In genomic region chr13:99458658-99459386, GRCm38 (mm10) we compare ENCODE assay signal across 8 mouse cellular contexts. TPM values are rescaled to one million over a fixed set of nuclear protein-coding genes. Genes with fewer than 3 reads are reported as not detected.
A peak's percentile ranks its signal among the peaks of the same experiment; 100 is the strongest.
DNase-seq lines count a peak whose midpoint lies in the region; ATAC-seq and TF ChIP-seq lines count a peak whose summit lies in the region.

No protein-coding gene starts in this region.

- H3K27me3 ChIP-seq in kidney, embryonic 15.5 days = no peaks in the 10 kb centered on the region
- H3K27me3 ChIP-seq in kidney, embryonic 16.5 days (ENCODE audit: insufficient read depth, low read length) = no peaks in the 10 kb centered on the region
- H3K27me3 ChIP-seq in embryonic facial prominence, embryonic 13.5 days = no peaks in the 10 kb centered on the region
- H3K27me3 ChIP-seq in midbrain, embryonic 12.5 days = no peaks in the 10 kb centered on the region

- WGBS in kidney, embryonic 15.5 days = 70% methylated on average over 12 of the region's 12 CpGs
- WGBS in kidney, embryonic 16.5 days = 66% methylated on average over 12 of the region's 12 CpGs
- WGBS in embryonic facial prominence, embryonic 13.5 days = 51% methylated on average over 12 of the region's 12 CpGs
- WGBS in midbrain, embryonic 12.5 days = 82% methylated on average over 12 of the region's 12 CpGs

- peak; percentile 98 for DNase-seq in brain, embryonic 14.5 days (ENCODE audit: low read depth)
- DNase-seq in adipocyte (ENCODE audit: low spot score) = no peak
- no peak for DNase-seq in natural killer cell, adult 2 months (ENCODE audit: low spot score in 2 of 2)
- no peak for DNase-seq in liver

- no peak for TF ChIP-seq CTCF in brain, embryonic 14.5 days (IDR thresholded peaks at IDR 0.05; ENCODE audit: borderline replicate concordance, extremely low read depth, insufficient read depth, insufficient read length)

- peak overlapping the region; percentile 14; the same call in 1 of the 2 replicates for H3K27ac ChIP-seq in kidney, embryonic 15.5 days
- no peak overlapping the region for H3K27ac ChIP-seq in kidney, embryonic 16.5 days (ENCODE audit: low read length)
- H3K27ac ChIP-seq in embryonic facial prominence, embryonic 13.5 days = peak overlapping the region; percentile 68
- H3K27ac ChIP-seq in midbrain, embryonic 12.5 days (replicated peaks) = peak overlapping the region; percentile 42

- no peak for ATAC-seq in kidney, embryonic 15.5 days (replicated peaks; ENCODE audit: low FRiP score)
- no peak for ATAC-seq in kidney, embryonic 16.5 days (ENCODE audit: low FRiP score, low TSS enrichment)
- peak; percentile 78; the same call in 1 of the 2 replicates for ATAC-seq in embryonic facial prominence, embryonic 13.5 days (ENCODE audit: insufficient number of reproducible peaks, insufficient read depth, low FRiP score, low TSS enrichment, low read depth)
- no peak; the same call in 1 of the 2 replicates for ATAC-seq in midbrain, embryonic 12.5 days (ENCODE audit: low FRiP score, low read depth)

- no peaks in the 10 kb centered on the region for H3K9me3 ChIP-seq in kidney, embryonic 15.5 days (replicated peaks)
- no peaks in the 10 kb centered on the region for H3K9me3 ChIP-seq in kidney, embryonic 16.5 days (ENCODE audit: low read length)
- H3K9me3 ChIP-seq in embryonic facial prominence, embryonic 13.5 days = no peaks in the 10 kb centered on the region
- no peaks in the 10 kb centered on the region for H3K9me3 ChIP-seq in midbrain, embryonic 12.5 days

- no peak overlapping the region for H3K4me2 ChIP-seq in kidney, embryonic 15.5 days
- no peak overlapping the region for H3K4me2 ChIP-seq in kidney, embryonic 16.5 days (replicated peaks; ENCODE audit: low read depth, low read length)
- H3K4me2 ChIP-seq in embryonic facial prominence, embryonic 13.5 days = no peak overlapping the region
- H3K4me2 ChIP-seq in midbrain, embryonic 12.5 days (replicated peaks) = no peak overlapping the region

- H3K36me3 ChIP-seq in kidney, embryonic 15.5 days = peaks cover 6% of the 10 kb centered on the region
- H3K36me3 ChIP-seq in kidney, embryonic 16.5 days (ENCODE audit: insufficient read depth, low read length) = no peaks in the 10 kb centered on the region
- peaks cover 8% of the 10 kb centered on the region; the same call in 1 of the 2 replicates for H3K36me3 ChIP-seq in embryonic facial prominence, embryonic 13.5 days
- H3K36me3 ChIP-seq in midbrain, embryonic 12.5 days = peaks cover 23% of the 10 kb centered on the region

- no peak for TF ChIP-seq POLR2A in brain, embryonic 14.5 days (IDR thresholded peaks at IDR 0.05; ENCODE audit: borderline replicate concordance, extremely low read depth, insufficient read depth, insufficient read length, poor library complexity, severe bottlenecking)

- H3K4me3 ChIP-seq in kidney, embryonic 15.5 days (replicated peaks) = no peak overlapping the region
- no peak overlapping the region for H3K4me3 ChIP-seq in kidney, embryonic 16.5 days (ENCODE audit: low read length)
- H3K4me3 ChIP-seq in embryonic facial prominence, embryonic 13.5 days = no peak overlapping the region
- no peak overlapping the region for H3K4me3 ChIP-seq in midbrain, embryonic 12.5 days

- H3K4me1 ChIP-seq in kidney, embryonic 15.5 days = peaks cover 5% of the 10 kb centered on the region; the same call in 1 of the 2 replicates
- H3K4me1 ChIP-seq in kidney, embryonic 16.5 days (ENCODE audit: insufficient read depth, low read length) = no peaks in the 10 kb centered on the region
- H3K4me1 ChIP-seq in embryonic facial prominence, embryonic 13.5 days = peaks cover 30% of the 10 kb centered on the region
- H3K4me1 ChIP-seq in midbrain, embryonic 12.5 days = peaks cover 27% of the 10 kb centered on the region

- no peak overlapping the region for H3K9ac ChIP-seq in kidney, embryonic 15.5 days
- no peak overlapping the region for H3K9ac ChIP-seq in kidney, embryonic 16.5 days (replicated peaks; ENCODE audit: low read length)
- H3K9ac ChIP-seq in embryonic facial prominence, embryonic 13.5 days = no peak overlapping the region
- no peak overlapping the region for H3K9ac ChIP-seq in midbrain, embryonic 12.5 days (replicated peaks)

RNA-seq across cellular contexts. Expression of gene Map1b, which starts 57.5 kb away (rescaled TPM):
- 52.1 and 76.4 TPM in 2 replicates for polyA plus RNA-seq in kidney, embryonic 15.5 days (2015; fragmentation: Nextera tagmentation; extraction: Ambion mirVana)
- polyA plus RNA-seq in kidney, embryonic 16.5 days (2015; fragmentation: Nextera tagmentation; extraction: Ambion mirVana) = 48.2 and 58.4 TPM in 2 replicates
- polyA plus RNA-seq in brain, embryonic 14.5 days (2012; rRNA removed) = 124 and 338 TPM in 2 replicates
- 176 and 193 TPM in 2 replicates for polyA plus RNA-seq in embryonic facial prominence, embryonic 13.5 days (2015; fragmentation: Nextera tagmentation; extraction: Ambion mirVana)
- polyA plus RNA-seq in midbrain, embryonic 12.5 days (2016; fragmentation: Nextera tagmentation; extraction: Ambion mirVana) = 1,345 and 1,353 TPM in 2 replicates
